Mouse (Mus musculus) heart, embryonic 10.5 days (tissue): ENCODE results near the gene Plbd2. TPM values are rescaled to one million over a fixed set of nuclear protein-coding genes. Genes with fewer than 3 reads are reported as not detected.

Experiments used
- DNase-seq: peaks from one replicate; pipeline ENCODE4 v3.0.0-alpha.2; 2017; ENCODE audit warnings: low spot score
- H3K27ac ChIP-seq: fragments of 300-500 bp; sonication (generic); 2 replicates; pipeline ENCODE4 v1.5.1; 2016; ENCODE audit warnings: mild to moderate bottlenecking
- H3K27me3 ChIP-seq: fragments of 300-500 bp; sonication (generic); 2 replicates; pipeline ENCODE4 v1.6.1; 2016; ENCODE audit warnings: mild to moderate bottlenecking; ENCODE audit not compliant: poor library complexity, insufficient read depth, severe bottlenecking
- H3K36me3 ChIP-seq: fragments of 300-500 bp; sonication (generic); 2 replicates; pipeline ENCODE4 v1.6.1; 2016; ENCODE audit warnings: mild to moderate bottlenecking, moderate library complexity
- H3K4me1 ChIP-seq: fragments of 300-500 bp; sonication (generic); 2 replicates; pipeline ENCODE4 v1.6.1; 2016; ENCODE audit warnings: mild to moderate bottlenecking
- H3K4me3 ChIP-seq: fragments of 300-500 bp; sonication (generic); 2 replicates; pipeline ENCODE4 v1.5.1; 2016; ENCODE audit warnings: mild to moderate bottlenecking, moderate library complexity
- H3K9me3 ChIP-seq: fragments of 300-500 bp; sonication (generic); 2 replicates; pipeline ENCODE4 v1.6.1; 2016; ENCODE audit warnings: mild to moderate bottlenecking, moderate library complexity
- WGBS: fragments of 180-500 bp; shearing (Covaris S2); methylation state at CpG from one replicate; pipeline ENCODE4 v1.1.7; 2016; 5-methylcytosine and 5-hydroxymethylcytosine counted together
- polyA plus RNA-seq: library from polyadenylated mRNA; unstranded; fragments of >200 nt; fragmentation: Nextera tagmentation; extraction: Ambion mirVana; gene quantifications from 2 replicates; pipeline ENCODE4 v1.2.1, GENCODE M21; 2016

Plbd2 gene
- polyA plus RNA-seq, 1 experiment from 2014 or later: 46.6 TPM

GRCm38 (mm10) chr5:120465062-120465461 is 38.4 kb downstream of the Plbd2 start:
- H3K27ac ChIP-seq: no peak overlapping the region
- 41% methylated on average over 5 of the region's 5 CpGs for WGBS
- H3K4me1 ChIP-seq: peaks cover 15% of the 10 kb centered on the region
- no peaks in the 10 kb centered on the region for H3K36me3 ChIP-seq
- H3K9me3 ChIP-seq: no peaks in the 10 kb centered on the region
- peaks cover 39% of the 10 kb centered on the region; the same call in 1 of the 2 replicates for H3K27me3 ChIP-seq
- H3K4me3 ChIP-seq: no peak overlapping the region
- no peak for DNase-seq

- H3K4me1 ChIP-seq: peaks cover 15% of the 10 kb centered on the region
- peaks cover 46% of the 10 kb centered on the region; the same call in 1 of the 2 replicates for H3K27me3 ChIP-seq
- 73% methylated on average over 4 of the region's 4 CpGs for WGBS
- no peaks in the 10 kb centered on the region for H3K36me3 ChIP-seq
- no peak overlapping the region for H3K27ac ChIP-seq
- DNase-seq: no peak
- no peak overlapping the region for H3K4me3 ChIP-seq
- H3K9me3 ChIP-seq: no peaks in the 10 kb centered on the region
These were observed 39.1 kb downstream of the Plbd2 start for GRCm38 (mm10) chr5:120464321-120464720.

- WGBS: 71% methylated on average over 15 of the region's 15 CpGs
- no peaks in the 10 kb centered on the region for H3K36me3 ChIP-seq
- H3K27ac ChIP-seq: no peak overlapping the region
- no peak for DNase-seq
- H3K27me3 ChIP-seq: peaks cover 54% of the 10 kb centered on the region
- H3K4me3 ChIP-seq: no peak overlapping the region
- H3K9me3 ChIP-seq: no peaks in the 10 kb centered on the region
- H3K4me1 ChIP-seq: peaks cover 10% of the 10 kb centered on the region
These were observed 41.5 kb downstream of the Plbd2 start for GRCm38 (mm10) chr5:120461902-120462301.

- H3K27me3 ChIP-seq: peaks cover 78% of the 10 kb centered on the region
- WGBS: 70% methylated on average over 10 of the region's 10 CpGs
These were observed 44.3 kb downstream of the Plbd2 start for GRCm38 (mm10) chr5:120459133-120459532.

GRCm38 (mm10) chr5:120457628-120458027 is 45.8 kb downstream of the Plbd2 start:
- Histone ChIP-seq H3K4me1 (0 out of 2 replicates have a peak, but pooled peaks cover 5% of the 10 kb centered on the region), H3K36me3 (no peaks in the 10 kb centered on the region), H3K27me3 (peaks cover 78% of the 10 kb centered on the region), H3K4me3 (no peak overlapping the region), H3K27ac (no peak overlapping the region), H3K9me3 (no peaks in the 10 kb centered on the region)
- WGBS: 4% methylated on average over 9 of the region's 9 CpGs
- DNase-seq: peak; percentile 91

More at GRCm38 (mm10) chr5:120459133-120459532, 44.3 kb downstream of the Plbd2 start:
- Histone ChIP-seq H3K27ac (no peak overlapping the region), H3K9me3 (no peaks in the 10 kb centered on the region), H3K4me1 (0 out of 2 replicates have a peak, but pooled peaks cover 5% of the 10 kb centered on the region), H3K4me3 (no peak overlapping the region), H3K36me3 (no peaks in the 10 kb centered on the region)
- no peak for DNase-seq

- Histone ChIP-seq H3K4me3 (no peak overlapping the region), H3K27ac (no peak overlapping the region), H3K36me3 (no peaks in the 10 kb centered on the region), H3K27me3 (peaks cover 73% of the 10 kb centered on the region), H3K4me1 (0 out of 2 replicates have a peak, but pooled peaks cover 5% of the 10 kb centered on the region), H3K9me3 (no peaks in the 10 kb centered on the region)
- WGBS: 50% methylated on average over 7 of the region's 7 CpGs
- DNase-seq: no peak
These were observed 46.4 kb downstream of the Plbd2 start for GRCm38 (mm10) chr5:120456841-120457554.

GRCm38 (mm10) chr5:120456253-120456652 is 47.2 kb downstream of the Plbd2 start:
- no peaks in the 10 kb centered on the region for H3K4me1 ChIP-seq
- no peak overlapping the region for H3K27ac ChIP-seq
- no peak overlapping the region for H3K4me3 ChIP-seq
- no peaks in the 10 kb centered on the region for H3K36me3 ChIP-seq
- peaks cover 65% of the 10 kb centered on the region for H3K27me3 ChIP-seq
- 4% methylated on average over 1 of the region's 1 CpGs for WGBS
- no peaks in the 10 kb centered on the region for H3K9me3 ChIP-seq
- no peak for DNase-seq

GRCm38 (mm10) chr5:120454756-120455337 is 48.6 kb downstream of the Plbd2 start:
- WGBS: 66% methylated on average over 14 of the region's 14 CpGs
- peaks cover 51% of the 10 kb centered on the region for H3K27me3 ChIP-seq

GRCm38 (mm10) chr5:120447305-120447704 is 56.1 kb downstream of the Plbd2 start:
- Histone ChIP-seq H3K4me3 (no peak overlapping the region), H3K36me3 (no peaks in the 10 kb centered on the region), H3K27me3 (peaks cover 65% of the 10 kb centered on the region), H3K4me1 (no peaks in the 10 kb centered on the region), H3K27ac (no peak overlapping the region), H3K9me3 (no peaks in the 10 kb centered on the region)
- DNase-seq: no peak
- WGBS: 27% methylated on average over 13 of the region's 13 CpGs

More at GRCm38 (mm10) chr5:120454756-120455337, 48.6 kb downstream of the Plbd2 start:
- no peaks in the 10 kb centered on the region for H3K9me3 ChIP-seq
- H3K36me3 ChIP-seq: no peaks in the 10 kb centered on the region
- DNase-seq: no peak
- H3K4me3 ChIP-seq: no peak overlapping the region
- no peaks in the 10 kb centered on the region for H3K4me1 ChIP-seq
- H3K27ac ChIP-seq: no peak overlapping the region

- 5% methylated on average over 14 of the region's 14 CpGs for WGBS
- Histone ChIP-seq H3K36me3 (no peaks in the 10 kb centered on the region), H3K9me3 (no peaks in the 10 kb centered on the region), H3K4me3 (peak overlapping the region; percentile 53), H3K4me1 (peaks cover 33% of the 10 kb centered on the region), H3K27me3 (peaks cover 94% of the 10 kb centered on the region), H3K27ac (no peak overlapping the region)
- DNase-seq: peak; percentile 95
These were observed 62.7 kb downstream of the Plbd2 start for GRCm38 (mm10) chr5:120440733-120441132.

- no peak for DNase-seq
- peaks cover 94% of the 10 kb centered on the region for H3K27me3 ChIP-seq
- 1% methylated on average over 61 of the region's 61 CpGs for WGBS
- H3K27ac ChIP-seq: no peak overlapping the region
- H3K9me3 ChIP-seq: no peaks in the 10 kb centered on the region
- H3K4me1 ChIP-seq: peaks cover 37% of the 10 kb centered on the region
- no peaks in the 10 kb centered on the region for H3K36me3 ChIP-seq
- H3K4me3 ChIP-seq: peak overlapping the region; percentile 53
These were observed 63.3 kb downstream of the Plbd2 start for GRCm38 (mm10) chr5:120439887-120440670.

GRCm38 (mm10) chr5:120438991-120439710 is 64.3 kb downstream of the Plbd2 start:
- Histone ChIP-seq H3K9me3 (no peaks in the 10 kb centered on the region), H3K27me3 (peaks cover 94% of the 10 kb centered on the region), H3K27ac (no peak overlapping the region), H3K36me3 (no peaks in the 10 kb centered on the region), H3K4me1 (peaks cover 37% of the 10 kb centered on the region), H3K4me3 (no peak overlapping the region; the same call in 1 of the 2 replicates)
- 3% methylated on average over 27 of the region's 27 CpGs for WGBS
- no peak for DNase-seq
